Comparison of ENCODE assay signal across 13 mouse cellular contexts in genomic region chr1:180393873-180394272, GRCm38 (mm10).
DNase-seq lines count a peak whose midpoint lies in the region; ATAC-seq and TF ChIP-seq lines count a peak whose summit lies in the region.
"Had no signal": no experiment of that assay in that cellular context is flagged by ENCODE, and none has a peak within 500 bp of the region (broad histone marks: within the 10 kb centered on the region; RNA-seq: fewer than 3 reads in every experiment).

No protein-coding gene starts in this region.

- H3K27me3 ChIP-seq in kidney, adult 2 months (replicated peaks; ENCODE audit: control insufficient read depth, insufficient read depth, low read length): no peaks in the 10 kb centered on the region
- H3K27me3 ChIP-seq in kidney, embryonic 14.5 days (ENCODE audit: control insufficient read depth, insufficient read depth, low read length): no peaks in the 10 kb centered on the region
- H3K27me3 ChIP-seq in CH12.LX (replicated peaks): no peaks in the 10 kb centered on the region
- H3K27me3 ChIP-seq: embryonic facial prominence, embryonic 13.5 days; midbrain, embryonic 12.5 days; neural tube, embryonic 12.5 days had no signal

- no peak overlapping the region for H3K9ac ChIP-seq in kidney, embryonic 14.5 days (ENCODE audit: low read depth, low read length)
- peak overlapping the region; percentile 21; the same call in 1 of the 2 replicates for H3K9ac ChIP-seq in CH12.LX (ENCODE audit: insufficient read depth, low read depth)
- H3K9ac ChIP-seq: embryonic facial prominence, embryonic 13.5 days; midbrain, embryonic 12.5 days; neural tube, embryonic 12.5 days had no signal

- in situ Hi-C loops in CH12.LX (cut with MboI; ENCODE audit: low pct_ligation_motif_present, low pct_unique_long_range_greater_than_20kb, low sequenced_read_pairs): no loop called here

- TF ChIP-seq CTCF in kidney, adult 2 months (conservative IDR thresholded peaks at IDR 0.05; ENCODE audit: insufficient read depth, insufficient read length, low read depth, low read length): no peak
- TF ChIP-seq CTCF in CH12.LX (conservative IDR thresholded peaks at IDR 0.05 in 1 of 2, IDR thresholded peaks at IDR 0.05 in 1 of 2; ENCODE audit: low read depth in 2 of 2, low read length in 2 of 2): no peak

- peak; percentile 53; the same call in 1 of the 2 replicates for TF ChIP-seq EP300 in CH12.LX (IDR thresholded peaks at IDR 0.05; ENCODE audit: low read length)

- no peaks in the 10 kb centered on the region for H3K9me3 ChIP-seq in kidney, embryonic 14.5 days (ENCODE audit: control insufficient read depth, low read length)
- H3K9me3 ChIP-seq in CH12.LX (replicated peaks; ENCODE audit: low read length): no peaks in the 10 kb centered on the region
- H3K9me3 ChIP-seq: embryonic facial prominence, embryonic 13.5 days; midbrain, embryonic 12.5 days; neural tube, embryonic 12.5 days had no signal

- dilution Hi-C loops in CH12.LX (cut with MboI; ENCODE audit: extremely low pct_ligation_motif_present, extremely low pct_unique_long_range_greater_than_20kb, low sequenced_read_pairs): no loop called here

- no peak for ATAC-seq in kidney, embryonic 14.5 days (ENCODE audit: low FRiP score, low TSS enrichment)
- no peak for ATAC-seq in CD4-positive, CD25-positive, alpha-beta regulatory T cell, adult 4 months
- ATAC-seq: forebrain, embryonic 16.5 days had no signal

- 0 out of 2 replicates have a peak, but pooled peaks cover 3% of the 10 kb centered on the region for H3K79me2 ChIP-seq in CH12.LX (replicated peaks; ENCODE audit: control insufficient read depth, extremely low read depth, insufficient read depth, poor library complexity, severe bottlenecking)

- no peak overlapping the region for H3K4me2 ChIP-seq in kidney, embryonic 14.5 days (replicated peaks; ENCODE audit: low read depth, low read length)
- H3K4me2 ChIP-seq in CH12.LX (ENCODE audit: insufficient read depth, low read depth, poor library complexity, severe bottlenecking): peak overlapping the region; percentile 2; the same call in 1 of the 2 replicates
- H3K4me2 ChIP-seq: embryonic facial prominence, embryonic 13.5 days; midbrain, embryonic 12.5 days; neural tube, embryonic 12.5 days had no signal

- intact Hi-C loops in heart, postnatal 25 days (cut with DNase I): no loop called here

- no peaks in the 10 kb centered on the region for H3K36me3 ChIP-seq in kidney, adult 2 months (ENCODE audit: control insufficient read depth, insufficient read depth, low read length)
- H3K36me3 ChIP-seq in kidney, embryonic 14.5 days (ENCODE audit: control insufficient read depth, insufficient read depth, low read length): no peaks in the 10 kb centered on the region
- H3K36me3 ChIP-seq in CH12.LX (replicated peaks in 1 of 2; ENCODE audit: control insufficient read depth in 1 of 2, insufficient read depth in 1 of 2, low read length in 1 of 2): peaks cover 3 to 18% of the 10 kb centered on the region in 2 experiments
- H3K36me3 ChIP-seq: midbrain, embryonic 12.5 days; neural tube, embryonic 12.5 days had no signal

- no peak for TF ChIP-seq RAD21 in CH12.LX (IDR thresholded peaks at IDR 0.05; ENCODE audit: low read depth, low read length)

- 76% methylated on average over 12 of the region's 12 CpGs for WGBS in kidney, adult 2 months
- 85% methylated on average over 12 of the region's 12 CpGs for WGBS in kidney, embryonic 14.5 days

- TF ChIP-seq POLR2A in kidney, adult 2 months (IDR thresholded peaks at IDR 0.05; ENCODE audit: low read depth, low read length): no peak
- TF ChIP-seq POLR2A in CH12.LX (IDR thresholded peaks at IDR 0.05; ENCODE audit: low read depth, low read length): no peak

- H3K4me1 ChIP-seq in kidney, adult 2 months (ENCODE audit: control insufficient read depth, insufficient read depth, low read length): peaks cover 17% of the 10 kb centered on the region
- H3K4me1 ChIP-seq in kidney, embryonic 14.5 days (ENCODE audit: control insufficient read depth, insufficient read depth, low read length): peaks cover 13% of the 10 kb centered on the region; the same call in 1 of the 2 replicates
- peaks cover 31 to 99% of the 10 kb centered on the region in 2 experiments for H3K4me1 ChIP-seq in CH12.LX (ENCODE audit: control insufficient read depth in 1 of 2, insufficient read depth in 2 of 2)
- H3K4me1 ChIP-seq: midbrain, embryonic 12.5 days; neural tube, embryonic 12.5 days had no signal

- H3K4me3 ChIP-seq in kidney, adult 2 months (ENCODE audit: insufficient read depth, low read depth, low read length): no peak overlapping the region
- H3K4me3 ChIP-seq in kidney, embryonic 14.5 days (ENCODE audit: low read length): no peak overlapping the region
- H3K4me3 ChIP-seq in CH12.LX (replicated peaks in 1 of 3; ENCODE audit: low read depth in 2 of 3, low read length in 2 of 3, poor library complexity in 1 of 3): no peak overlapping the region
- H3K4me3 ChIP-seq: embryonic facial prominence, embryonic 13.5 days; midbrain, embryonic 12.5 days; neural tube, embryonic 12.5 days had no signal

- DNase-seq in kidney, adult 2 months: peak; percentile 81
- DNase-seq in B cell, adult 2 months: peak; percentile 46 to 61
- peak; percentile 86 for DNase-seq in CH12.LX (ENCODE audit: extremely low read depth)
- peak; percentile 57 for DNase-seq in heart, postnatal 25 days (ENCODE audit: low spot score)
- DNase-seq in ovary, postnatal 36 days (ENCODE audit: low spot score): no peak
- DNase-seq in ovary, postnatal 14 days (ENCODE audit: low spot score): no peak
- DNase-seq: cerebellum, adult 9-11 months had no signal

- peak overlapping the region; percentile 66 for H3K27ac ChIP-seq in kidney, adult 2 months (ENCODE audit: insufficient read depth, low read depth, low read length)
- no peak overlapping the region for H3K27ac ChIP-seq in kidney, embryonic 14.5 days (ENCODE audit: low read depth, low read length)
- H3K27ac ChIP-seq in CH12.LX (ENCODE audit: insufficient read depth, low read depth): peak overlapping the region; percentile 87
- H3K27ac ChIP-seq: embryonic facial prominence, embryonic 13.5 days; midbrain, embryonic 12.5 days; neural tube, embryonic 12.5 days had no signal

TF ChIP-seq in CH12.LX, 34 proteins besides CTCF, POLR2A, EP300 and RAD21:
- TF ChIP-seq MEF2A (IDR thresholded peaks at IDR 0.05; ENCODE audit: borderline replicate concordance, low read depth, low read length) (peak; percentile 91), TCF12 (IDR thresholded peaks at IDR 0.05; ENCODE audit: low read depth, low read length) (0 out of 2 replicates have a peak, but pooled peaks have one; percentile 29), ETS1 (conservative IDR thresholded peaks at IDR 0.05; ENCODE audit: low read depth, low read length) (peak; percentile 90), GABPA (IDR thresholded peaks at IDR 0.05; ENCODE audit: insufficient replicate concordance, low read depth, low read length) (no peak), ZC3H11A (IDR thresholded peaks at IDR 0.05; ENCODE audit: low read depth, low read length) (no peak), BHLHE40 (IDR thresholded peaks at IDR 0.05; ENCODE audit: low read depth, low read length) (peak; percentile 86), NRF1 (IDR thresholded peaks at IDR 0.05; ENCODE audit: low read depth, low read length) (no peak), ELF1 (IDR thresholded peaks at IDR 0.05; ENCODE audit: low read depth, low read length) (peak; percentile 59)

Comparison
In these comparisons a context has a peak if more than half of its experiments do, and no peak if none do; other contexts are left out.
1. DNase-seq: peak in kidney, adult 2 months (single experiment), B cell, adult 2 months (2 of 2), CH12.LX (single experiment) and heart, postnatal 25 days (single experiment); none in ovary, postnatal 36 days (single experiment) and ovary, postnatal 14 days (single experiment).